Mouse (Mus musculus): Measurements from ENCODE around the gene Zfp414. TPM values are rescaled to one million over a fixed set of nuclear protein-coding genes. Genes with fewer than 3 reads are reported as not detected.

Zfp414 gene
- polyA plus RNA-seq, 1 experiment: 69.8 TPM

DNA sequence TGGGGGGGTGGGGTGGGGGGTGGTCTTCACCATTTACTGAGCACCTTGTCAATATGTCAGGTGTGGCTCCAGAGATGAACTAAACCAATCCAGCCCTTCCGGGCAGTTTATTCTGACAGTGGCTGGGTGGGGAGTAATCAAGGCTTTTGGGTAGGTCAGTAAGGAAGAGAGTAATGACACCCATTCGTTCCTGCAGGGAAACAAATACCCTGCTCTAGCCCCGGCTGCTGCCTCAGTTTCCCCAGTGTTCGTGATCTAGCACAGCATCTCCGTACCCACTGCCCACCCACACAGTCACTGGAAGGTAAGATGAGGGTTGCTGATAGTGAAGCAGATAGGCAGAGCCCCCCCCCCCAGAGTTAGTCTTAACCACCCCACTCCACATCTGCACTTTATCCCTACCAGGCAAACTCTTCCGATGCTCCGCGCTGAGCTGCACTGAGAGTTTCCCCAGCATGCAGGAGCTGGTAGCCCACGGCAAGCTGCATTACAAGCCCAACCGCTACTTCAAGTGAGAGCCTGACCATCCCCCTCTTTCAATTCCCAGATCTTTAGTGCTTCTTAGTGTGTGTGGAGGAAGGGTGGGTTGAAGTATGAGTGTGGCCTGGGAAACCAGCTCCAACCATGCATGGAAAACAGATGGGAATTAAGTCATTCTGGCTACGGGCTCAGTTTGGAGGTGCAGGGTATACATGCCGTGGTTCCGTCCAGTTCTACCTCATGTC lies 1.4 kb downstream of the Zfp414 start:
- no peak overlapping the region for H3K27ac ChIP-seq (ENCODE audit: insufficient read depth, low read length)
- 96% methylated on average over 13 of the region's 13 CpGs for WGBS
- H3K27me3 ChIP-seq (ENCODE audit: control insufficient read depth, insufficient read depth, low read length): no peaks in the 10 kb centered on the region
- no peak for TF ChIP-seq POLR2A (IDR thresholded peaks at IDR 0.05; ENCODE audit: low read depth, low read length)
- no peak for TF ChIP-seq CTCF (IDR thresholded peaks at IDR 0.05; ENCODE audit: extremely low read depth, insufficient read depth, insufficient read length, insufficient replicate concordance)
- H3K36me3 ChIP-seq (ENCODE audit: control insufficient read depth, insufficient read depth, low read length): peaks cover 10% of the 10 kb centered on the region
- no peak overlapping the region for H3K4me3 ChIP-seq (ENCODE audit: extremely low read depth, insufficient read depth, insufficient read length)
- H3K4me1 ChIP-seq (ENCODE audit: control insufficient read depth, insufficient read depth, insufficient read length): peaks cover 6% of the 10 kb centered on the region; the same call in 1 of the 2 replicates
- no peak for DNase-seq (ENCODE audit: low read depth in 1 of 2, low spot score in 2 of 2)

GRCm38 (mm10) chr17:33631236-33631635 lies 2.3 kb downstream of the Zfp414 start:
- Histone ChIP-seq H3K4me3 (ENCODE audit: extremely low read depth, insufficient read depth, insufficient read length) (no peak overlapping the region), H3K4me1 (ENCODE audit: control insufficient read depth, insufficient read depth, insufficient read length) (peaks cover 6% of the 10 kb centered on the region; the same call in 1 of the 2 replicates), H3K36me3 (ENCODE audit: control insufficient read depth, insufficient read depth, low read length) (peaks cover 10% of the 10 kb centered on the region), H3K27ac (ENCODE audit: insufficient read depth, low read length) (no peak overlapping the region), H3K27me3 (ENCODE audit: control insufficient read depth, insufficient read depth, low read length) (no peaks in the 10 kb centered on the region)
- whole genome bisulfite sequencing: 97% methylated on average over 9 of the region's 9 CpGs
- no peak for TF ChIP-seq POLR2A (IDR thresholded peaks at IDR 0.05; ENCODE audit: low read depth, low read length)
- TF ChIP-seq CTCF (IDR thresholded peaks at IDR 0.05; ENCODE audit: extremely low read depth, insufficient read depth, insufficient read length, insufficient replicate concordance): no peak
- DNase-seq (ENCODE audit: low read depth in 1 of 2, low spot score in 2 of 2): no peak

DNA sequence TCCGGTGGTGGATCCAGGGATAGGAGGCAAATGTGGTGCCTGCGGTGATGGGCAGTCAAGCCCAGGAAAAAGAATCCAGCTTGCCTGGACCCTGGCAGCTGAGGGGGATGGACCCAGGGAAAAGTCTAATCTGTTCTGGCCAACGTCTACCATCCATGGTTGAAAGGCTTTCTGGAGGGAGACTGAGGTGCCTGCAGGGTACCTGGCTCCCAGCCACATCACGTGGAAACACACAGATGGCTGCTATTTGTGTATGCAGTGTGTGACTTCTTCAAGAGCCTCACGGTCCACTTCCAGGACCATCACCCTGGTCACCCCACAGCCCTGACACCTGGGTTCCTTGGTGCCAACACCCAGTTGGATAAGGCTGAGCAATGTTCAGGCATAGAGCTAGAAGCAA lies 2.9 kb downstream of the Zfp414 start:
- peaks cover 10% of the 10 kb centered on the region for H3K36me3 ChIP-seq (ENCODE audit: control insufficient read depth, insufficient read depth, low read length)
- peaks cover 6% of the 10 kb centered on the region; the same call in 1 of the 2 replicates for H3K4me1 ChIP-seq (ENCODE audit: control insufficient read depth, insufficient read depth, insufficient read length)
- no peak overlapping the region for H3K4me3 ChIP-seq (ENCODE audit: extremely low read depth, insufficient read depth, insufficient read length)
- H3K27ac ChIP-seq (ENCODE audit: insufficient read depth, low read length): no peak overlapping the region
- TF ChIP-seq CTCF (IDR thresholded peaks at IDR 0.05; ENCODE audit: extremely low read depth, insufficient read depth, insufficient read length, insufficient replicate concordance) (no peak), POLR2A (IDR thresholded peaks at IDR 0.05; ENCODE audit: low read depth, low read length) (no peak)
- 86% methylated on average over 5 of the region's 5 CpGs for WGBS
- no peaks in the 10 kb centered on the region for H3K27me3 ChIP-seq (ENCODE audit: control insufficient read depth, insufficient read depth, low read length)
- no peak for DNase-seq (ENCODE audit: low read depth in 1 of 2, low spot score in 2 of 2)

GRCm38 (mm10) chr17:33637038-33637437 lies 8.1 kb downstream of the Zfp414 start:
- Histone ChIP-seq H3K36me3 (ENCODE audit: control insufficient read depth, insufficient read depth, low read length) (no peaks in the 10 kb centered on the region), H3K4me3 (ENCODE audit: extremely low read depth, insufficient read depth, insufficient read length) (no peak overlapping the region), H3K27me3 (ENCODE audit: control insufficient read depth, insufficient read depth, low read length) (no peaks in the 10 kb centered on the region), H3K27ac (ENCODE audit: insufficient read depth, low read length) (no peak overlapping the region), H3K4me1 (ENCODE audit: control insufficient read depth, insufficient read depth, insufficient read length) (no peaks in the 10 kb centered on the region)
- DNase-seq (ENCODE audit: low read depth in 1 of 2, low spot score in 2 of 2): no peak
- TF ChIP-seq CTCF (IDR thresholded peaks at IDR 0.05; ENCODE audit: extremely low read depth, insufficient read depth, insufficient read length, insufficient replicate concordance): no peak
- TF ChIP-seq POLR2A (IDR thresholded peaks at IDR 0.05; ENCODE audit: low read depth, low read length): no peak
- WGBS: 88% methylated on average over 2 of the region's 2 CpGs

GRCm38 (mm10) chr17:33637516-33638276 lies 8.8 kb downstream of the Zfp414 start, which contains the start of gene Pram1:
Gene Pram1 (plus strand): TSS chr17:33638056.
- Histone ChIP-seq H3K4me3 (ENCODE audit: extremely low read depth, insufficient read depth, insufficient read length) (0 out of 2 replicates have a peak within 1 kb of the TSS, but pooled peaks have one; percentile 5), H3K27me3 (ENCODE audit: control insufficient read depth, insufficient read depth, low read length) (no peaks in the 10 kb centered on the region), H3K36me3 (ENCODE audit: control insufficient read depth, insufficient read depth, low read length) (no peaks in the 10 kb centered on the region), H3K4me1 (ENCODE audit: control insufficient read depth, insufficient read depth, insufficient read length) (no peaks in the 10 kb centered on the region), H3K27ac (ENCODE audit: insufficient read depth, low read length) (no peak within 1 kb of the TSS)
- no peak for DNase-seq (ENCODE audit: low read depth in 1 of 2, low spot score in 2 of 2)
- 37% methylated on average over 4 of the region's 4 CpGs for WGBS
- TF ChIP-seq POLR2A (IDR thresholded peaks at IDR 0.05; ENCODE audit: low read depth, low read length) (no peak), CTCF (IDR thresholded peaks at IDR 0.05; ENCODE audit: extremely low read depth, insufficient read depth, insufficient read length, insufficient replicate concordance) (no peak)

DNA sequence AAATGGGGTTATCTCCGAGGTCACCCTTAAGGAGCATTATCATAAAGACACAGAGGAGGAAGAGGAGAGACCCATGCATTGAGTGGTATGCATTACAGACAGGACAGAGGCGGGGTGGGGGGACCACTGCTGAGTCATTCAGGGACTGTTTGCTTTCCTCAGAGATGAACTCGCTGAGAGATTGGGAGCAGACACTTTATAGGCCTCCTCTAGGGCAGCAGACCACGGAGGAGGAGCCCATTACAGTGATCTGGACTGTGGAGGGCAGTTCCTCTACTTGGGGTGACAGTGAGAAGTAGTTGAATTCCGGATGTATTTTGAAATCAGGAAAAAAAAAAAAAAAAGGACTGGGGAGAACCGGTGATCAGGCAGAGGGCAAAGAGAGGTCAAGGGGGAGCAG lies 10.9 kb downstream of the Zfp414 start:
- 0 out of 2 replicates have a peak overlapping the region, but pooled peaks have one; percentile 28 for H3K27ac ChIP-seq (ENCODE audit: insufficient read depth, low read length)
- 48% methylated on average over 6 of the region's 6 CpGs for WGBS
- no peak for DNase-seq (ENCODE audit: low read depth in 1 of 2, low spot score in 2 of 2)
- H3K36me3 ChIP-seq (ENCODE audit: control insufficient read depth, insufficient read depth, low read length): peaks cover 6% of the 10 kb centered on the region; the same call in 1 of the 2 replicates
- no peak overlapping the region for H3K4me3 ChIP-seq (ENCODE audit: extremely low read depth, insufficient read depth, insufficient read length)
- no peaks in the 10 kb centered on the region for H3K4me1 ChIP-seq (ENCODE audit: control insufficient read depth, insufficient read depth, insufficient read length)
- no peak for TF ChIP-seq POLR2A (IDR thresholded peaks at IDR 0.05; ENCODE audit: low read depth, low read length)
- no peak for TF ChIP-seq CTCF (IDR thresholded peaks at IDR 0.05; ENCODE audit: extremely low read depth, insufficient read depth, insufficient read length, insufficient replicate concordance)
- no peaks in the 10 kb centered on the region for H3K27me3 ChIP-seq (ENCODE audit: control insufficient read depth, insufficient read depth, low read length)

Measured in spleen, adult 2 months (tissue).